Mouse (Mus musculus) heart, adult 2 months (tissue): Measurements from ENCODE around the gene Dhcr24.

Source experiments
- CTCF ChIP-seq: fragments of 200-600 bp; IDR thresholded peaks from 2 replicates; pipeline ENCODE4 v1.8.1; 2022; ENCODE audit warnings: antibody characterized with exemption, mild to moderate bottlenecking, moderate library complexity
- EP300 ChIP-seq: fragments of 200-500 bp; IDR thresholded peaks from 2 replicates; pipeline ENCODE4 v1.6.1; 2011; ENCODE audit warnings: low read depth, low read length, control low read depth; ENCODE audit not compliant: insufficient read depth
- POLR2A ChIP-seq: fragments of 200-500 bp; IDR thresholded peaks from 2 replicates; pipeline ENCODE4 v1.6.1; 2011; ENCODE audit warnings: mild to moderate bottlenecking, low read depth, low read length, control low read depth; ENCODE audit not compliant: insufficient read depth

DNA sequence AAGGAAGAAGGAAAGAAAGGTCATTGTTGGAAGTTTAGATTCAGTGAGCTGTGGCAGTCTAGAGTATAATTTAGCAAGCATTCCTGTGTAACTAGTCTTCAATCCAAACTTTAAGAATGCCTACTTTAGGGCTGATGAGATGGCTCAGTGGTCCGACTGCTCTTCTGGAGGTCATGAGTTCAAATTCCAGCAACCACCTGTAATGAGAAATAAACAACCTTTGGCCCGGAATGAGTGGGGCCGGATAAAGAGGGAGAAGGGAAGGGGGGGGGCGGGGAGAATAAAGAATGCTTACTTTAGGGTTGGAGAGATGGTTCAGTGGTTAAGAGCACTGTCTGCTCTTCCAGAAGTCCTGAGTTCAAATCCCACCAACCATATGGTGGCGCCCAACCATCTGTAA, 3.6 kb upstream of the Dhcr24 start:
- TF ChIP-seq CTCF (no peak), POLR2A (no peak), EP300 (no peak)
